Mouse (Mus musculus) embryonic facial prominence, embryonic 14.5 days (tissue): ENCODE results near the gene Mpdz. TPM values are rescaled to one million over a fixed set of nuclear protein-coding genes. Genes with fewer than 3 reads are reported as not detected.

Source experiments
- ATAC-seq: fragments of 200-750 bp; cut with Nextera tagmentation; 2 replicates; pipeline ENCODE4 v1.8.0; 2017; ENCODE audit warnings: low read depth, moderate number of reproducible peaks, moderate TSS enrichment
- DNase-seq: peaks from one replicate; pipeline ENCODE4 v3.0.0-alpha.2; 2015; ENCODE audit warnings: low spot score
- H3K27ac ChIP-seq: fragments of 300-500 bp; sonication (generic); replicated peaks from 2 replicates; pipeline ENCODE4 v1.5.1; 2014; ENCODE audit warnings: low read depth, mild to moderate bottlenecking, low read length, moderate library complexity
- H3K27me3 ChIP-seq: fragments of 300-500 bp; sonication (generic); replicated peaks from 2 replicates; pipeline ENCODE4 v1.6.1; 2014; ENCODE audit warnings: low read length; ENCODE audit not compliant: control insufficient read depth, insufficient read depth
- H3K36me3 ChIP-seq: fragments of 300-500 bp; sonication (generic); 2 replicates; pipeline ENCODE4 v1.6.1; 2014; ENCODE audit warnings: low read length, mixed read lengths; ENCODE audit not compliant: control insufficient read depth, insufficient read depth
- H3K4me1 ChIP-seq: fragments of 300-500 bp; sonication (generic); 2 replicates; pipeline ENCODE4 v1.6.1; 2014; ENCODE audit warnings: antibody characterized with exemption, low read length; ENCODE audit not compliant: control insufficient read depth, insufficient read depth
- H3K4me2 ChIP-seq: fragments of 300-500 bp; sonication (generic); 2 replicates; pipeline ENCODE4 v1.6.1; 2014; ENCODE audit warnings: low read depth, mild to moderate bottlenecking, low read length, moderate library complexity, mixed read lengths
- H3K4me3 ChIP-seq: fragments of 300-500 bp; sonication (generic); 2 replicates; pipeline ENCODE4 v1.5.1; 2014; ENCODE audit warnings: low read depth, mild to moderate bottlenecking, low read length
- H3K9ac ChIP-seq: fragments of 300-500 bp; sonication (generic); 2 replicates; pipeline ENCODE4 v1.6.1; 2014; ENCODE audit warnings: low read depth, mild to moderate bottlenecking, low read length, moderate library complexity, mixed read lengths
- H3K9me3 ChIP-seq: fragments of 300-500 bp; sonication (generic); 2 replicates; pipeline ENCODE4 v1.6.1; 2016; ENCODE audit warnings: low read length; ENCODE audit not compliant: control insufficient read depth
- WGBS: fragments of 180-500 bp; shearing (Covaris S2); extraction: QIAGEN DNeasy Blood & Tissue Kit; methylation state at CpG from one replicate; pipeline ENCODE4 v1.1.7; 2014; 5-methylcytosine and 5-hydroxymethylcytosine counted together
- polyA plus RNA-seq: library from polyadenylated mRNA; unstranded; fragments of >200 nt; fragmentation: Nextera tagmentation; extraction: Ambion mirVana; gene quantifications from 2 replicates; pipeline ENCODE4 v1.2.1, GENCODE M21; 2014

Mpdz gene
- polyA plus RNA-seq, 1 experiment from 2014 or later = 37.1 TPM

DNA sequence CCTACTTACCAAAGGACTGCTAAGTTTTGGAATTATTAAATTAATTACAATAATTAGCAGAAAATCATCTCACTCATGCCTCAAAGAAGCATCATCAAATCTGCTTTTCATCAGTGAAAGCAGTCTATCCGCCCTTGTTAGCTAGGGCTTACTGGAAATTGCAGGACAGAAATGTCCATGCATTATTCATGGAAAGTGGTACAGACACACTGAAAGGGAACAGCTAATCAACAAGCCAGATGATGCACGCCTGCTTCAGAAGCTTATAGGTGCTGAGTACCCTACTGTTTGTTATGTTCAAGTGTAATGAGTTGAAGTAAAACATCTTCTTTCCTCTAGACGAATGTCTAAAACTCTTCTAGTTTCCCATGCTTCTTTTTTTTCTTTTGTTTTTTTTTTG lies 91.2 kb downstream of the Mpdz start:
- Histone ChIP-seq H3K4me1 (no peaks in the 10 kb centered on the region), H3K36me3 (peaks cover 33% of the 10 kb centered on the region), H3K27me3 (no peaks in the 10 kb centered on the region), H3K4me3 (no peak overlapping the region), H3K9me3 (no peaks in the 10 kb centered on the region), H3K4me2 (no peak overlapping the region), H3K9ac (no peak overlapping the region), H3K27ac (no peak overlapping the region)
- WGBS = 84% methylated on average over 3 of the region's 3 CpGs
- no peak for ATAC-seq
- no peak for DNase-seq

DNA sequence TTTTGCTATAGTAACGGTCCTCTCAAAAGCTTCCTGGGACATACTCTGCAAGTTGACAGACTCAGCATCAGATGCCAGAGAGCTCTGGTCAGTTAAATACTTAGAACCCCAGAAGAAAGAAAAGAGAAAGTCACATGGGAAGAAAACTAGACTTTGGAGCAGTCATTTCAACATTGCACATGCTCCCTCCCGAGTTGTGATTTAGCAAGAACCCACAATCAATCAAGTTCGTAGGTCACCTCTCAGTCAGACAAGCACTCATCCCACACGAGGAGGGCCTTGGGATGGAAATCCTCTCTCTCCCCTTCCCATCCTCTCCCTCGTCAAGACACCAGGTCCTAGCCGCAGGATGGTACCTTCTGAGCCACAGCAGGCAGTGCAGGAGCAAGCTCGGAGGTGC lies 94.0 kb downstream of the Mpdz start:
- WGBS = 87% methylated on average over 7 of the region's 7 CpGs
- Histone ChIP-seq H3K27me3 (no peaks in the 10 kb centered on the region), H3K9me3 (no peaks in the 10 kb centered on the region), H3K9ac (no peak overlapping the region), H3K4me1 (no peaks in the 10 kb centered on the region), H3K36me3 (peaks cover 30% of the 10 kb centered on the region), H3K4me3 (no peak overlapping the region), H3K4me2 (no peak overlapping the region), H3K27ac (no peak overlapping the region)
- ATAC-seq (no peak), DNase-seq (no peak)

DNA sequence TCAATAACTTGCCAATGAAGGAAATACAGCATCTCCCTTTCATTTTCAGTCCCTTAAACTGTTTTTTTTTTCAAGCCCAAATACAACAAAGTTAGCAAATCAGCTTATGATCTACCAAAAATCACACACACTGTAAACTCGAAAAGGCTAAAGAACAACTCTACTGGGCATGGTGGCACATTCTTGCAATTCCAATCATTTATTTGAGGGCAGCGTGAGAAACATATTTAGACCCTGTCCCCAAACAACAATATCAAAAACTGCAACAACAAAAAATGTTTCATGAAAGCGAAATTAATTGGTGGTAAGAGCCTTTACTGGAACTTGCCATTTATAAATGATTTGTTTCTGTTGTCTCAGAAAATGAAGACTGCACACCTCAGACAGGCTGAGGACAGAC lies 97.5 kb downstream of the Mpdz start:
- Histone ChIP-seq H3K4me2 (no peak overlapping the region), H3K4me3 (no peak overlapping the region), H3K27ac (no peak overlapping the region), H3K9ac (no peak overlapping the region), H3K9me3 (no peaks in the 10 kb centered on the region), H3K27me3 (no peaks in the 10 kb centered on the region), H3K36me3 (peaks cover 24% of the 10 kb centered on the region), H3K4me1 (no peaks in the 10 kb centered on the region)
- DNase-seq (no peak), ATAC-seq (no peak)
- 83% methylated on average over 3 of the region's 3 CpGs for WGBS

DNA sequence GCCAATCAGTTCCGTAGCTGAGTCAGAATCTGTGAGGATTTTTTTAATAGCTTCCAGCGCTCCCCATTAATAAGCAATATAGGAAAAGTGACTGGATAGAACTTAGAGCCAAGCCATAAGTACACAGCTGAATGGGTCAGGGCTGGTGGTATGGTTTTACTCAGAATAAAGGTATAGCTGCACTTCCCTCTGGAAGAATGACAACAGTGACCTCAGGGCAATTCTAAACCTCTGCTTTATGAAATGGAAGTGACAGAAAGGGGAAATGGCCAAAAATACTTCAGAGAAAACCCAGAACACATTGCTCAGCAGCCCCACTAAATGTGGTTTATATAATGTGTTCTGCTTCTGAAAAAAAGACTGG lies 109.0 kb downstream of the Mpdz start:
- peaks cover 26% of the 10 kb centered on the region for H3K4me1 ChIP-seq
- peaks cover 17% of the 10 kb centered on the region; the same call in 1 of the 2 replicates for H3K36me3 ChIP-seq
- H3K9me3 ChIP-seq = no peaks in the 10 kb centered on the region
- no peak overlapping the region for H3K4me2 ChIP-seq
- peak; percentile 81 for DNase-seq
- no peak overlapping the region for H3K4me3 ChIP-seq
- WGBS = 36% methylated on average over 2 of the region's 2 CpGs
- H3K27me3 ChIP-seq = no peaks in the 10 kb centered on the region
- peak; percentile 67; the same call in 1 of the 2 replicates for ATAC-seq
- no peak overlapping the region for H3K9ac ChIP-seq
- peak overlapping the region; percentile 45 for H3K27ac ChIP-seq

DNA sequence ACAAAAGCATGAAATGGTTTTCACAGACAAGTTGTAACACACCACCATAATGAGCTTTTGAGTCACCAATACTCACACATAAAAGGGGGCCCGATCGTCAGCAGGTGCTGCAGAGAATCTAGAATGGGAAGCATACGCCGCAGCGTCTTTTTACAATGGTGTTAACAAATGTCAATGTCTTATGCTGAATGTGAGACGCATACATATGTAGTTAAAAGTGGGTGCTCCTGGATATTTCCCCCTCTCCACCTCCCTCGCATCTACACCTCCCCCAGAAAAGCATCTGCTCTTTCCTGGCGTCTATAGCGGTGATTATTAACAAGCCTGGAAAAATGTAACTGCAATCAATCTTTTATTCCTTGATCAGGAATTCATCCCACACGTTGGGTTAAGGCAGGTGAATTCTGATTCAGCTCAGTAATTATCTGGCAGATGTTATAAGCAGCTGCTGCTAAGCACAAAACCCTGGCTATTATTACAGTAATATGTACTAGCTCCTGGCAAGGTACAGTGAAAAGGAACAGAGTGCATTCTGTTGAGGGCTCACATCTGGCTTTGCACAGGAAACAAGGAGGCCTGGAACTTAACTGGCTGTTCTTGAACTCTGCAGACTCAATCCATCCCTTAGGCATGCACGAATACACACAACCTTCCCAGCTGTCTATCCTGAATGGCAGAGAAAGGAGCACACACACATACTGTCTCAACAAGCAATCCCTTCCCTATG lies 109.6 kb downstream of the Mpdz start:
- peak; percentile 73 for ATAC-seq
- H3K27ac ChIP-seq = peak overlapping the region; percentile 45
- no peak overlapping the region for H3K4me2 ChIP-seq
- peaks cover 17% of the 10 kb centered on the region; the same call in 1 of the 2 replicates for H3K36me3 ChIP-seq
- no peak overlapping the region for H3K9ac ChIP-seq
- peak; percentile 83 for DNase-seq
- peaks cover 26% of the 10 kb centered on the region for H3K4me1 ChIP-seq
- no peaks in the 10 kb centered on the region for H3K27me3 ChIP-seq
- 43% methylated on average over 11 of the region's 11 CpGs for WGBS
- H3K9me3 ChIP-seq = no peaks in the 10 kb centered on the region
- H3K4me3 ChIP-seq = no peak overlapping the region

DNA sequence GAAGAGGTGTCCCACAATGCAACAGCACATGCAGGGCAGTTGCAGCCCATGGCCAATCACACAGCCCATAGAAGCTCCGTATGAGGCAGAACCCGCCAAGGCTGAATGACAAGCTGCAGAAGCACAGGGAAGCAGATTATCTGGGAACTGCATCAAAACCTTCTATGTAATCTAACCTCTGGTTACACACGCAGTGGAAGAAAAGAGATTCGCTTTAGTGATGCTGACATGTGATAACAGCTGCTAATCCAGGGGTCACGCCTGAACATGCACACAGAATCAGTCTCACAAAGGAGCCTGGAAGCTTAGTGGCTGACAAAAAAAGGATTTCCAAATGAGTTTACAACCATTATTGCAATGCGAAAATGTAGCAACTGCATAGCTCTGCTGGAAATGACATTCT lies 110.2 kb downstream of the Mpdz start:
- no peak overlapping the region for H3K4me2 ChIP-seq
- H3K27me3 ChIP-seq = no peaks in the 10 kb centered on the region
- peak; percentile 64 for ATAC-seq
- H3K9ac ChIP-seq = no peak overlapping the region
- no peaks in the 10 kb centered on the region for H3K9me3 ChIP-seq
- no peak overlapping the region for H3K4me3 ChIP-seq
- WGBS = 39% methylated on average over 6 of the region's 6 CpGs
- peaks cover 17% of the 10 kb centered on the region; the same call in 1 of the 2 replicates for H3K36me3 ChIP-seq
- peaks cover 26% of the 10 kb centered on the region for H3K4me1 ChIP-seq
- DNase-seq = peak; percentile 81
- no peak overlapping the region; the same call in 1 of the 2 replicates for H3K27ac ChIP-seq

DNA sequence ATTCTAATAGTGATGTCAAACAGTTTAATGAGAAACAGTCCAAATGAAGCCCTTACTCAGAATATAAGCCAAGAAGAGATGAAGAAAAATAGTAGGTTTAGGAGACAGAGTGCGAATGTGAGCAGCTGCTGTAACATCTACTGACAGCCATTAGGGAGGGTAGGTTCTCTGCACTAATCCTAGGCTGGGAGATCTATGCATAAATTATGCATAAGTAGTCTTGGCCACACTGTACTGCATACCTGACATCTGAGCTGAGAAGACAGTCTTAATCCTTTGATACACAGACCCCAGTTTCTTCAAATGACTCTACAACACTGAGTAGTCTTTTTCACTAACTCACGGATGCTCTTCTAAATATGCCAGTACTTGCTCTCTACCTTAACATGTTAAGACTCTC lies 114.9 kb downstream of the Mpdz start:
- Histone ChIP-seq H3K27ac (no peak overlapping the region), H3K9me3 (no peaks in the 10 kb centered on the region), H3K4me1 (peaks cover 5% of the 10 kb centered on the region; the same call in 1 of the 2 replicates), H3K4me3 (no peak overlapping the region), H3K9ac (no peak overlapping the region), H3K4me2 (no peak overlapping the region), H3K27me3 (no peaks in the 10 kb centered on the region), H3K36me3 (peaks cover 9% of the 10 kb centered on the region)
- 79% methylated on average over 2 of the region's 2 CpGs for WGBS
- DNase-seq (no peak), ATAC-seq (no peak)

DNA sequence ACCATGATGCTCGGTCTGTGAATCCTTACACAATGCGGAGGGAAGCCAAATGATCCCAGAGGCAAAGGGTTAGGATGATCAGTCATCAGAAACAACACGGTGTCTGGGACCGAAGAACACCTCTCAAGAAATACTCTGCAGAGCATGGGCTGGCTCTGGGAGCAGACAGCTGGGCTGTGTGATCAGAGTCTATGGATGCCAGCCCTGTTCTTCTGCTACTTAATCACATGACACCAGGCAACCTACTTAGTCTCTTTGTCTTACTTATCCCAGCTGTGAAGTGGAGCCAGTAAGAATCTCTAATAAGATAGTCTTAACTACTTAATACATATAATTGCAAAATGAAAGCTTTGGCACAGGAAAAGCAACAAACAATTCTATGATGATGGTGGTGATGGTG lies 118.8 kb downstream of the Mpdz start:
- Histone ChIP-seq H3K27me3 (no peaks in the 10 kb centered on the region), H3K9ac (no peak overlapping the region), H3K27ac (no peak overlapping the region), H3K36me3 (peaks cover 13% of the 10 kb centered on the region), H3K4me3 (no peak overlapping the region), H3K9me3 (no peaks in the 10 kb centered on the region), H3K4me1 (no peaks in the 10 kb centered on the region), H3K4me2 (no peak overlapping the region)
- ATAC-seq = no peak
- DNase-seq = no peak
- 93% methylated on average over 4 of the region's 4 CpGs for WGBS

DNA sequence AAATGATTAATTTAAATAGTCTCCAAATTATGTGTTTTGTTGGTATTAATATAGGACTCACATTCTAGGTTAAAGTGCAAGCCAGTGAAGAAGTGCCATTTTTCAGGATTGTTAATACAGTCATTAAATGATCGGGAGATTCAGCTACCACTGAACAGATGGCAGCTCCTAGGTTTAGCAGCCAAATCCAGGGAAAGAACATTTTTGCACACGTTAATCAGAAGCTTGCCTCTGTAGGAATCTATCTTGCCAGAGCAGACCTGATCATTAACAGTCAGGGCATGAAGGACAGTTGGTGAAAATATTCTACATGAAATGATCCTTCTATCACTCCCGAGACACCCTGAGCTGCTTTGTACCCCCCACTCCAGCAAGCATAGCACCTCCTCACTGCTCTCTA lies 120.4 kb downstream of the Mpdz start:
- H3K27ac ChIP-seq = no peak overlapping the region
- no peak for ATAC-seq
- no peak for DNase-seq
- no peak overlapping the region for H3K4me3 ChIP-seq
- no peak overlapping the region for H3K4me2 ChIP-seq
- no peaks in the 10 kb centered on the region for H3K4me1 ChIP-seq
- peaks cover 27% of the 10 kb centered on the region for H3K36me3 ChIP-seq
- no peaks in the 10 kb centered on the region for H3K9me3 ChIP-seq
- 78% methylated on average over 3 of the region's 3 CpGs for WGBS
- H3K27me3 ChIP-seq = no peaks in the 10 kb centered on the region
- no peak overlapping the region for H3K9ac ChIP-seq
